Mouse (Mus musculus): ENCODE measurements at regions not wholly inside any gene's neighbourhood (a gene's known extent, or its start where the extent isn't known, plus 50 kb on each side); places are given as distances from the start of the nearest gene placed in this dataset.

DNA sequence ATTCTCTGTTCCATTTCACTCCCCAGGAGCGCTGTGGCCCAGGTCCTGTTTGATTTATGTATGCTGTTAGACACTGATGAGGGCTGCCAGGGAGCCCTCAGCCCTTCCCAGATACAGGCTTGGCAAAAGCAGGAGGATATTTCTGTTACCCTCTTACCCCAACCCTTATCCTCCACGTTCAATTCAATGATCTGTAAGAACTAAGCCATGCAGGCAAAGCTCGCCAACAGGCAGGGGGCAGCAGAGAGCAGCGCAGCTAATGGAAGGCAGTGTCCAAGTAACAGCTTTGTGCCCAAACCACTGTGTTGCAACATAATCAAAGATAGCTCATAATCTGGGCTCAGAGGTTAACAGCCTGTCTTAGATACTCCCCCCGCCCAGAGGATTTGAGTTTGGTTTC, 166.8 kb upstream of the Eif4g2 start:
- ATAC-seq (replicated peaks; ENCODE audit: low FRiP score, low TSS enrichment, poor library complexity, severe bottlenecking) = peak; percentile 87

DNA sequence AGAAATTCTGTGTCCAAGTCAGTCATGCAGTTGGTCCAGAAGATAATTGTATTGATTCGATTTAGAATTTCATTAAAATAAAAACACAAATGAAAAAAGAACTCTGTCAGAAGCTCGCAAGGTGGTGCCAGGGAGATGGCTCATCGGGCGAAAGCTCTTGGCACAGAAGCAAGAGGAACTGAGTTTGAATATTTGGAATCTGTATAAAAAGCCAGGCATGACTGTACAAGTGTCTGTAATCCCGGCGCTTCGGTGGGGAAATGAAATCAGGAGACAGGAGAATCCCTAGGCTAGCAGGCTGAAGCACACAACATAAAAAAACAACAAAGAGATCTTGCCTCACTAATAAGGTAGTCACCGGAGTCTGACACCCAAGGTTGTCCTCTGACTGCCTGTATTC, 162.7 kb upstream of the Eif4g2 start:
- ATAC-seq (replicated peaks; ENCODE audit: low FRiP score, low TSS enrichment, poor library complexity, severe bottlenecking) = no peak

DNA sequence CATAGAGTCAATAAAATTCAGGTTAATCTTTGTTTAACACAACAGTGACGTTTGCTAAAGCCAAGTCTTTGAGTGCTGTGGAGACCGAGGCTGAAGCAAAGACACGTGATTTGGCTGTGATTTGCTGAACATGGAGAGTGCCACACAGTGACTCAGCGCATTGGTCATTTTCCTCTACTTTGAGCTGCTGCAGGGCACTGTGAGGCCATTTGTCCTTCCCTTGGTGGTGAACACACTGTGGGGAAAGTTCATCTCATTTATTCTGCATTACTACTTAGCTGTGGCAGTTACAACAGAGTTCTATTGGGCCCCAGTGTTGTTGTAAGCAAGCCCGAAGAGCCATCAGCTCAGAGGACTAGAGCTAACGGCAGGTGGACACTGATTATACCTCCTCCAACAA, 162.2 kb upstream of the Eif4g2 start:
- no peak for ATAC-seq (replicated peaks; ENCODE audit: low FRiP score, low TSS enrichment, poor library complexity, severe bottlenecking)

DNA sequence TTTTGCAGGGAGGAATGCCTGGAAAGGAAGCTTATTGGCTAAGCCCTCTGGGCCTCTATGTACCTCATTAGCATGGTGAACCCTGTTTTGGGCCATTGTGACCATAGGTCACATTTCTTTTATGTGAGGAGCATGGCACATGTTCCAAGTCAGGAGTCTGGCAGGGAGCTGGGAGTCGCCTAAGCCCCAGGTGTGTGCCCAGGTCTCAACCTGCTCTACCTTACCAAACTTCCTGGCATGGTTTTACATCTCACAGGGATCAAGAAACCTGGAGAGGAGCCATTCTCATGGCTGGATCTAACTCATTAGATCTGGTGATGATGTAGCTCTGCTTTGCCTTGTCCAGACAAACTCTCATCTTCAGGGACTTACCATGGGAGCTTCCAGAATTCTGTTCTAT, 161.0 kb upstream of the Eif4g2 start:
- ATAC-seq (replicated peaks; ENCODE audit: low FRiP score, low TSS enrichment, poor library complexity, severe bottlenecking) = no peak

- no peak for ATAC-seq (replicated peaks; ENCODE audit: low FRiP score, low TSS enrichment, poor library complexity, severe bottlenecking)
Measured at GRCm38 (mm10) chr7:111242646-111243045, 159.8 kb upstream of the Eif4g2 start.

DNA sequence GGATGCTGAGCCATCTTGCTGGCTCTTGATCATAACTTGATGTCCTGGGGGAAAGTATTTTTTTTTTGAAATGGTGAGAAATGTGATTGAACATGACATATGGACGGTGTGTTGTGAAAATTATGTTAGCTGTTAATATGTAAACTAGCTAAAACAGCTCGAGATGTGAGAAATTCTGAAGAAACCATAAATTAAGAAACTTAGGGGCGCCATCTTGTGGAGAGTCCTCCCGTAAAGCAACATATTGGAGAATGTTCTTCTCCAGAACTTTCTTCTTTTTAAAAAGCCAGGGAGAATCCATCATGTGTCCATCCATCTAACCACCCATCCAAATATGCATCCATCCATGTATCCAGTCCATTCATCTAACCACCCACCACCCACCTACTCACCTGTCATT, 158.7 kb upstream of the Eif4g2 start:
- ATAC-seq (replicated peaks; ENCODE audit: low FRiP score, low TSS enrichment, poor library complexity, severe bottlenecking) = no peak

DNA sequence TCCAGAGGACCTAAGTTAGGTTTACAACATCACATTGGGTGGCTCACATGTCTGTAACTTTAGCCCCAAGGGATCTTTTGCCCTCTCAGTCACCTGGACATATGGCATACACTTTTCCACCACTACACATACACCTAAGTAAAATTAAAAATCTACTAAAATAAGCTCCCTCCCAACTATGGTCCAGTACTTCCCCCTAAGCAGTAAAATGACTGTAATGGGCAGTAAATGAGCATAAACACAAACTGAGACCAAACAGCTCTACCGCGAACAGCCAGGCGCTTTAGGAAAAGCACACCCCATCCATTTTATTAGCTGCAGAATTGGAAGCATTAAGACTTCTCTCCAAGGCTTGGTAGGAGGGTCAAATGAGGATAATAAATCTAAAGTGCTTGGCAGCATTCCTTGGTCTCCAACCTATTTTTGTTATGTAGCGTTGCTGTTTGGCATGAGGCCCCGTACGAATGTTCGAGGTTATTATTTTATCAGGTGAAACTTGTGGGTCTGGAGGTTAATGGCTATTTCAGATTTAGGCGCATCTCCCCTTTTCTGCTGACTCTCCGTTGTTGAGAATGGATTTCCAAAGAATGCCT, 157.5 kb upstream of the Eif4g2 start:
- ATAC-seq (replicated peaks; ENCODE audit: low FRiP score, low TSS enrichment, poor library complexity, severe bottlenecking) = no peak

DNA sequence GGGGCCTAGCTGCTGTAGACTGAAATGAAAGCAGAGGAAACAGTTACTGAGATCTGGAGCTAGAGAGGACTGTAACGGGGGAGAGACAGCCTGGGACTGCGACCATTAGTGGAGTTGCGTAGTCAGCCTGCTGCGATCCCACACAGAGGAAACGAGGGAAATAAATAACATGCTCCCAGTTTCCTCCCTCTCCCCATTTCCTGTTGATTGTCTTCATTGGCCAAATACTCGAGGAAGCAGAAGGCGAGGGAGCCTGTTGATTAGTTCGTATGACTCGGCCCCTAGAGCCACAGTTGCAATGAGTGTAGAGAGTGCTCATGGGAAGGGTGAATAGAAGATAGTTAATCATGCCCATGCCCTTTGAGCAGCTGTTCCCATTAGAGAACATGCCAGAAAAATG, 155.0 kb upstream of the Eif4g2 start:
- no peak for ATAC-seq (replicated peaks; ENCODE audit: low FRiP score, low TSS enrichment, poor library complexity, severe bottlenecking)

- no peak for ATAC-seq (replicated peaks; ENCODE audit: low FRiP score, low TSS enrichment, poor library complexity, severe bottlenecking)
Measured at GRCm38 (mm10) chr7:111230630-111231029, 147.8 kb upstream of the Eif4g2 start.

DNA sequence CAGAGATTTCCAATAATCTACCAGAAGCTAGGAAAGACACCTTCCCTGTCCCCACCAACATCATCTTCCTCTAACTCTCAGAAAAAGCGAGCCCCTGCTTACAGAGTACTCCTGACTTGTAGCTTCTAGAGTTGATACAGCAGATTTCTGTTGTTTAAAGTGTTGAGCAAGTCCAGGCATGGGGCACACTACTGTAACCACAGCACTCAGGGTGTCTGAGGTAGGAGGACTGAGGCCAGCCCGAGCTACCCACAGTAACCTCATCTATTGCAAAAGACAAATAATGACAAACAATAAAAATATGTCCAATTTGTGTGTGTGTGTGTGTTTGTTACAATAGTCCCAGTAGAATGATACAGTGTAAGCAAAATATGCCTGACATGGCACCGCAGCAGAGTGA, 144.3 kb upstream of the Eif4g2 start:
- ATAC-seq (replicated peaks; ENCODE audit: low FRiP score, low TSS enrichment, poor library complexity, severe bottlenecking) = no peak

DNA sequence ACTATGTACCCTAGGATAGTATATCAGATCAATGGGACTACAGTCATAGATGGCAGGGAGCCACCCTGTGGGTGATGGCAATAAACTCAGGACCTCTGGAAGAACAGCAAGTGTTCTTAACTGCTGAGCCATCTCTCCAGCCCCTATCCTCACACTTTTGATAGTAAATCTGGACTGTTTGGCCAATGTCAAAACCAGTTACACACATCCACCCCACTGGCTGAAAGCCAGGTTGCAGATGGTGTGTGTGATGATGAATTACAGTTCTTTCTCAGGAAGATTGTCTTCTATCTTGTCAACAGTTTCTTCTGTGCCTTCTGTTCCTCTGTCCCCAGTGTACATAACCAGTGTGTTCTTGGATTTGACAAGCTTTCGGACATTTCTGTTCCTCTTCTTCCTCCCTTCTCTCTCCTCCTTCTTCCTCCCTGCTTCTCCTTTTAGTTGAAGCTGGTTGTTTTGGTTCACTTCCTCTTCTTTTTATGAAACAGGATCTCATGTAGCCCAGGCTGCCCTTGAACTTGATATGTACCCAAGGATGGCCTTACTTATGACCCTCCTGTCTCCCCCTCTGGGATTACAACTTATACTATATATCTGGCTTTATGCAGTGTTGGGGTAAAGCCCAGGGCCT, 143.3 kb upstream of the Eif4g2 start:
- ATAC-seq (replicated peaks; ENCODE audit: low FRiP score, low TSS enrichment, poor library complexity, severe bottlenecking) = no peak

DNA sequence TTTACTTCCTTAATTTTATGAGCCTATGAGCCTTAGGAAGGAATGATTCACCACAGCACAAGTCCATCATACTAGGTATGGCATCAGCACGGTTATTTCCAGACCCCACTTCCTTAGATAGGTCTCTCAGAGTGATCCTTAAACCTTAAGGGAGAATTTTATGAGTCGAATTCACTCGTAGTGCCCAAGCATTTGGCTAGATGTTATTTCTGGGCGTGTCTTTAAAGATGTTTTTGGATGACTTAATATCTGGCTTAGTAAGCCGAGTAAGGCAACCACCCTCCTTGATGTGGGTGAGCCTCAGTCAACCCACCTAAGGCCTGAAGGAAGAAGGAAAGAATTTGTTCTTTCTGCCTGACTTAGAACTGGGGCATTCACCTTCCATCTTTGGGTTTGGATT, 132.8 kb upstream of the Eif4g2 start:
- ATAC-seq (replicated peaks; ENCODE audit: low FRiP score, low TSS enrichment, poor library complexity, severe bottlenecking) = no peak

DNA sequence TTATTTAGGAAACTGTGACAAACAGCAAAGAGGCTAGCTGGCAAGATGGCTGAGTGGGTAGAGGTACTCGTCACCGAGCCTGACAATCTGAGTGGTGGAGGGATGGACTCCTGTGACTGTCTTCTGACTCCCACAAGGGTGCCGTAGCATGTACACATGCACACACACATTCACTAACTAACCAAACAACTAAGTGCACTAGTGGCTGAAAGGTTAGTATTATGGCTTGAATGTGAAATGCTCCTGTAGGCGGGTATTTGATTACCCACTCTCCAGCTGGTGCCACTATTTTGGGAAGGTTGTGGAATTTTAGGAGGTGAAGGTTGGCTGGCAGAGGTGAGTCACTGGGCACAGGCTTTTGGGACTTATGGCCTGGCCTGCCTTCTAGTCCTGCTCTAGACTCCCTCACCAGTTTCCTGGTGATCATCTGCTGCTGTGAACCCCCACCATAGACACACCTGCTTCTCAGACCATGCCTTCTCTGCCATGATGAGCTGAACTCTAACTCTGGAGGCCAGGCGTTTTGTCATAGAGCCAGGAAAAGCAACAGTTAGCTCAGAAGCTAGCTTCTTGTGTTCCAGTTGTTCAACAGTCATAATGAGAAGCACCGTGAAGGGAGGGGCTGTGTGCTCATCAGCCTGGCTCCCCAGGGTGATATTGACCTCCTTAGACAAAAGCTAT, 131.5 kb upstream of the Eif4g2 start:
- no peak for ATAC-seq (replicated peaks; ENCODE audit: low FRiP score, low TSS enrichment, poor library complexity, severe bottlenecking)

GRCm38 (mm10) chr7:111212188-111212587, 129.4 kb upstream of the Eif4g2 start:
- ATAC-seq (replicated peaks; ENCODE audit: low FRiP score, low TSS enrichment, poor library complexity, severe bottlenecking) = no peak

GRCm38 (mm10) chr7:111211641-111212040, 128.8 kb upstream of the Eif4g2 start:
- ATAC-seq (replicated peaks; ENCODE audit: low FRiP score, low TSS enrichment, poor library complexity, severe bottlenecking) = no peak

DNA sequence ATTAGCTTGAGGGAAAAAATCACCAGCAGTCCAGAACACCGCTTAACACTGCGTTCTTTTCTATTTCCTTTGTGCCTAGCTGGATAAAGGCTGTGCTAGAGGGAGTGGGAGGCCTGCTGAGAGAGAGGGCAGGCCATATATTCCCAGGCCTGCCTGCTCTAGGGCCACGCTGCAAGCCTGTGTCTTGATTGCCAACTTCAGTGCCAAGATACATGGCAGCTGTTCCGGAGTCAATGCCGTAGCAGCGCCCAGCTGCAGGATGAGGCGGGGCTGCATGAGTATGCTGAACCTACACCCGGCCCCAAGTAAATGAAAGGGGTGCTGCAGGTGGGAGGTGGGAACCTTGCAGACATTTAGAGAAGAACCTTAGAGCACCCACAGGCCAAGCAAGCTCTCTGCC, 127.5 kb upstream of the Eif4g2 start:
- no peak for ATAC-seq (replicated peaks; ENCODE audit: low FRiP score, low TSS enrichment, poor library complexity, severe bottlenecking)

DNA sequence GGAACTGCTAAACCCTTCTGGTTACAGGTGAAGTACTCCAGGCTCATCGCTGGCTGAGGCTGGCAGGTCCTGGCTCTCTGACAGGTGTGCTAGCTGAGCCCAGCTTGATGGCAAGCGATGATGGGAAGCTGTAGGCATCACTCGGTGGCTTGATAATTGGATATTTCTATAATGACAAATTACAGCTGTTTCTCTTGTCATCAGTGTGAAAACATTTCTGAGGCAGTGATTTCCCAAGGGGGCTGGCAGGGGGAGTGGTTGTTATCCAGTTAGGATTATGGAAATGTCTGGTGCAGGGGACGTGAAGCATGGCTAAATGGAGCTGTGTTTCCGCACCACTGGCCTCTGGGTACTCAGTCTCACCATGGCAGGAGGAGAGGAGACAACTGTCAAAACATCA, 123.0 kb upstream of the Eif4g2 start:
- ATAC-seq (replicated peaks; ENCODE audit: low FRiP score, low TSS enrichment, poor library complexity, severe bottlenecking) = no peak

GRCm38 (mm10) chr7:111198608-111199355, 116.0 kb upstream of the Eif4g2 start:
- no peak for ATAC-seq (replicated peaks; ENCODE audit: low FRiP score, low TSS enrichment, poor library complexity, severe bottlenecking)

DNA sequence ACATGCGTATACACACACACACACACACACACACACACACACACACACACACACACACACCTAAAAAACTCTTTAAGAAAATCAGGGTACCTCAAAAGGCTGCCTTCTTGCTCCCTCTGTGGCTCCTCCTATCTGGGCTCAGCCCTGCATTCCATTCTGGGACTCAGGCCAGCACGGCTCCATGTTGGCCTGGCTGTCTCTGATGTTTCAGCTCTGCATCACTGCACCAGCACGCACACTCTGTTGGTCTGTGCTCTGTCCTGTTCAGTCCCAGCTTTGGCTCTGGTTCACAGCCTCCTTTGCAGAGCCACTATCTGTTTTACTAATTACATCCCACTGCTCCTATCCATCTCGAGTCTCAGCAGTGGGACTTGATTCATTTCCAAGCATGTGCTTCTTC, 108.8 kb upstream of the Eif4g2 start:
- no peak for ATAC-seq (replicated peaks; ENCODE audit: low FRiP score, low TSS enrichment, poor library complexity, severe bottlenecking)

DNA sequence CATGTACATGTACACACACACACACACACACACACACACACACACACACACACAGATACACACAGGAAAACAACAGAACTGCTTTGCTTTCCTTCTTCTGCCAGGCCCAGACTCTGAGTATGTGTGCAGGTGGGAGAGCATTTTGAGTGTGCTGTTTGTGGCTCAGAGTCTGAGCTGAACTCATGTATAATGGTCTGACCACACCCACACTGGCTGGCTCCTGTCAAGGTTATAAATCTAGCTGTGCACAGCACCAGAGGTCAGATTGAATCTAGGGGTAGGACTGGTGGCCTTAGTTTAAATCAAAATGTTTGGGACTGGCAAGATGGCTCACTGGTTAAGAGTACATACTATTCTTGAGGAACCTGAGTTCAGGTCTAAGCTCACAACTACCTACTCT, 108.4 kb upstream of the Eif4g2 start:
- no peak for ATAC-seq (replicated peaks; ENCODE audit: low FRiP score, low TSS enrichment, poor library complexity, severe bottlenecking)

DNA sequence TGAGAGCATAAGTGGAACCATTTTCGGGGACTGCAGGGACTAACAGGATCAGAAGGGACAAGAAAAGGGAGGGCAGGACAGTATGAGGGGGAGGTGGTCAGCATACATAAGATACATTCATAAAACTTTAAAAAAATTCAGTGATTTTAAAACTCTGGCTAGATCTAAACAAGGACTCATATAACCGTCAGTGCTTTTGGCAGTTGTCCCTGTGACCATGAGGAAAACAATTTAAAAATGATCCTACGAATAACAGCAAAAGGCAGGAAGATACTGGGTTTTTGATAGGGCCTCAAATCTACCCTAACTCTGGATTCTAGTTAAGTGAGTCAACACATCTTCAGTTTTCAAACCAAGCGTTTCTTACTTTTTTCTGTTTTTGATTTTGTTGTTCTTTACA, 106.9 kb upstream of the Eif4g2 start:
- no peak for ATAC-seq (replicated peaks; ENCODE audit: low FRiP score, low TSS enrichment, poor library complexity, severe bottlenecking)

All from megakaryocyte-erythroid progenitor cell, adult 5-6 weeks (primary cell).